Mouse (Mus musculus): ENCODE measurements around the gene Olfr346. TPM values are rescaled to one million over a fixed set of nuclear protein-coding genes. Genes with fewer than 3 reads are reported as not detected.

The Olfr346 gene
- total RNA-seq (2014; fragmentation: Nextera tagmentation), result not detected in 2 replicates
- not detected in 2 replicates for total RNA-seq (2017)

DNA sequence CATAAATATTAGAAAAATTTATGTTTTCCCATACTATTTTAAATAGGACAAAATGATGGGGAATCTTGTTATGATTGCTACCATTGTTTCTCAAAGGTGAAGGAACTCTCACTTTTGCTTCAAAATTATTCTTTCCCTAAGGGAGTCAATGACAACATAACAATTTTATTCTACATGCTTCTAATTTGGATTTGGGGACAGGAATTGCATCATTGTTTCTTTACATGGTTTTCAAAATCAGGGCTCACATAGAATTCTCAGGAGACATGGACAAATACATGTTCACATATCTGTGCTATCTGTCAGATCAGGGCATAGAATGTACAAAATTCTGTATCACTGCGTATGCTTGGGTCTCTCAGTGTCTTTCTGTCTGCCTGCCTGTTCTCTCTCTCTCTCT is at the start of gene Olfr346:
Gene Olfr346 (plus strand): TSS at position 301 of the 400 bp plus-strand sequence.
- ATAC-seq (replicated peaks; ENCODE audit: poor library complexity, severe bottlenecking), result no peak

DNA sequence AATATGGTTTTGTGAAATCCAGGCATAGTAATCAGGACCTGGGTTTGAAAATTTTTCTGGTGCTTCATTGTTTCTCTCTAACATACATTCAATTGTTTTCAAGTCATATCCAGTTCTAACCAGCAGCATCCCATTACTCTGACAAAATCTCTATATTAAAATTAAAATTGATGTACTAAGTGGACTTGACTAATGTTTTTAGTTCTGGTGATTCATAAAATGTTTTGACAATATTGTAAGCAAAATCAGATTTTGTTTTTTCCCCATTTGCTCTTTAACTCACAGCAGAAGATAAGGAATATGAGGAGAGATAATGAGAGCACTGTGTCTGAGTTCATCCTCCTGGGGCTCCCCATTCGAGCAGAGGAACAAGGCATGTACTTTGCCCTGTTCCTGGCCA is 45.8 kb upstream of the Olfr346 start, which contains the start of gene Olfr345:
Gene Olfr345 (plus strand): TSS at position 301 of the 400 bp plus-strand sequence.
- no peak for ATAC-seq (replicated peaks; ENCODE audit: poor library complexity, severe bottlenecking)

DNA sequence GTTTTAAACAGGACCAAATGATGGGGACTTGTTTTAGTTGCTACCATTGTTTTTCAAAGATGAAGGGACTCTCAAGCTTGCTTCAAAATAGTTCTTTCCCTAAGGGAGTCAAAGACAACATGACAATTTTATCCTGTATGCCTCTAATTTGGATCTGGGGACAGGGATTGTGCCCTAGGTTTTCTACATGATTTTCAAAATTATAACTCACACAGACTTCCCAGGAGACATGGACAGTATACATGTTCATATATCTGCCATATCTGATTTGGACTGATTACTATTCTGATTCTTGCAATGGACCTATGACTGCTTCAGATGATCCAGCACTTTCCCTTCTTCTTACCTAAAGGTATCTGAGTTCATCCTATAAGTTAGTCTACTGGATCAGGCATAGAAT is 46.0 kb downstream of the Olfr346 start, which contains the start of gene Olfr347:
Gene Olfr347 (plus strand): TSS at position 301 of the 400 bp plus-strand sequence.
- ATAC-seq (replicated peaks; ENCODE audit: poor library complexity, severe bottlenecking), result no peak

DNA sequence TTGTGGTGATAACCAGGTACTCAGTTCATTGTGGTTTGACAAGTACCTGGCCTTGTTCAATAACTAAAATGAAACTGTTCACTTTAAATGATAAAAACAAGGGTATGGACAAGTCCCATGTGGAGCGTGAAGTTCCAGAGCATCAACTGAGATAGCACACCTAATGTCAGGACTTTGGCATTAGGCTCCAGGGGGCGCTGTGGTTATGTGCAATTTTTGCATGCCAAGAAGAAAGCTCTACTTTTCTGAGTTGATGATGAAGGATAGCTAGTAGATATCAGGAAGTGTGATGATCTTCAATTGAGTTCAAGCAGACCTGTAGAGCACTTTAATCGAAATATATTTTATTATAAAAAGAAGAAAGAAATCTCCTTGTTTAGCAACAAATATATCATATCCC is 50.6 kb downstream of the Olfr346 start:
- no peak for ATAC-seq (replicated peaks; ENCODE audit: poor library complexity, severe bottlenecking)

Other genes with a start within 250 kb of the Olfr346 start
- not detected in 2 replicates for gene Olfr340, start 233.2 kb upstream of the Olfr346 start, total RNA-seq (2014; fragmentation: Nextera tagmentation)
- gene Olfr340, start 233.2 kb upstream of the Olfr346 start, total RNA-seq (2017), result not detected in 2 replicates
- not detected in 2 replicates for gene Olfr341, start 203.3 kb upstream of the Olfr346 start, total RNA-seq (2014; fragmentation: Nextera tagmentation)
- not detected in 2 replicates for gene Olfr341, start 203.3 kb upstream of the Olfr346 start, total RNA-seq (2017)
- gene Olfr342, start 160.8 kb upstream of the Olfr346 start, total RNA-seq (2014; fragmentation: Nextera tagmentation), result not detected in 2 replicates
- gene Olfr342, start 160.8 kb upstream of the Olfr346 start, total RNA-seq (2017), result not detected in 2 replicates
- not detected in 2 replicates for gene Olfr344, start 119.1 kb upstream of the Olfr346 start, total RNA-seq (2014; fragmentation: Nextera tagmentation)
- not detected in 2 replicates for gene Olfr344, start 119.1 kb upstream of the Olfr346 start, total RNA-seq (2017)
- gene Olfr345, start 45.7 kb upstream of the Olfr346 start, total RNA-seq (2014; fragmentation: Nextera tagmentation), result not detected in 2 replicates
- not detected in 2 replicates for gene Olfr345, start 45.7 kb upstream of the Olfr346 start, total RNA-seq (2017)
- gene Olfr347, start 46.1 kb downstream of the Olfr346 start, total RNA-seq (2014; fragmentation: Nextera tagmentation), result not detected in 2 replicates
- not detected in 2 replicates for gene Olfr347, start 46.1 kb downstream of the Olfr346 start, total RNA-seq (2017)
- not detected in 2 replicates for gene Olfr348, start 98.5 kb downstream of the Olfr346 start, total RNA-seq (2014; fragmentation: Nextera tagmentation)
- gene Olfr348, start 98.5 kb downstream of the Olfr346 start, total RNA-seq (2017), result not detected in 2 replicates
- not detected in 2 replicates for gene Olfr50, start 104.8 kb downstream of the Olfr346 start, total RNA-seq (2014; fragmentation: Nextera tagmentation)
- not detected in 2 replicates for gene Olfr50, start 104.8 kb downstream of the Olfr346 start, total RNA-seq (2017)
- gene Olfr3, start 131.2 kb downstream of the Olfr346 start, total RNA-seq (2014; fragmentation: Nextera tagmentation), result not detected in 2 replicates
- not detected in 2 replicates for gene Olfr3, start 131.2 kb downstream of the Olfr346 start, total RNA-seq (2017)
- gene Olfr350, start 160.5 kb downstream of the Olfr346 start, total RNA-seq (2014; fragmentation: Nextera tagmentation), result not detected in 2 replicates
- gene Olfr350, start 160.5 kb downstream of the Olfr346 start, total RNA-seq (2017), result not detected in 2 replicates
- not detected in 2 replicates for gene Olfr351, start 176.9 kb downstream of the Olfr346 start, total RNA-seq (2014; fragmentation: Nextera tagmentation)
- gene Olfr351, start 176.9 kb downstream of the Olfr346 start, total RNA-seq (2017), result not detected in 2 replicates
- not detected in 2 replicates for gene Olfr352, start 182.7 kb downstream of the Olfr346 start, total RNA-seq (2014; fragmentation: Nextera tagmentation)
- not detected in 2 replicates for gene Olfr352, start 182.7 kb downstream of the Olfr346 start, total RNA-seq (2017)
- gene Olfr353, start 207.1 kb downstream of the Olfr346 start, total RNA-seq (2014; fragmentation: Nextera tagmentation), result not detected in 2 replicates
- not detected in 2 replicates for gene Olfr353, start 207.1 kb downstream of the Olfr346 start, total RNA-seq (2017)
- not detected in 2 replicates for gene Olfr354, start 219.9 kb downstream of the Olfr346 start, total RNA-seq (2014; fragmentation: Nextera tagmentation)
- not detected in 2 replicates for gene Olfr354, start 219.9 kb downstream of the Olfr346 start, total RNA-seq (2017)
- not detected in 2 replicates for gene Olfr355, start 243.1 kb downstream of the Olfr346 start, total RNA-seq (2014; fragmentation: Nextera tagmentation)
- gene Olfr355, start 243.1 kb downstream of the Olfr346 start, total RNA-seq (2017), result not detected in 2 replicates